Mouse (Mus musculus) heart, adult 11 months (tissue): ENCODE measurements around the gene Slc39a12.
A peak's percentile ranks its signal among the peaks of the same experiment; 100 is the strongest.

ENCODE experiments used
- DNase-seq: peaks from one replicate; pipeline ENCODE4 v3.0.0; 2022

The Slc39a12 gene

GRCm38 (mm10) chr2:14388162-14388561 is at the start of gene Slc39a12:
TSS of gene Slc39a12 (plus strand) at chr2:14388316.
- peak; percentile 29 for DNase-seq

GRCm38 (mm10) chr2:14341652-14342308 is 46.3 kb upstream of the Slc39a12 start:
- peak; percentile 97 for DNase-seq

GRCm38 (mm10) chr2:14342309-14342839 is 45.7 kb upstream of the Slc39a12 start:
- no peak for DNase-seq

GRCm38 (mm10) chr2:14388856-14389255 is 740 bp downstream of the Slc39a12 start:
- peak; percentile 2 for DNase-seq

GRCm38 (mm10) chr2:14390900-14391299 is 2.8 kb downstream of the Slc39a12 start:
- peak; percentile 5 for DNase-seq

- peak; percentile 9 for DNase-seq
Measured at GRCm38 (mm10) chr2:14403000-14403399, 14.9 kb downstream of the Slc39a12 start.

GRCm38 (mm10) chr2:14428987-14429386 is 40.9 kb downstream of the Slc39a12 start:
- DNase-seq = no peak

- no peak for DNase-seq
Measured at GRCm38 (mm10) chr2:14447322-14447721, 59.2 kb downstream of the Slc39a12 start.

- no peak for DNase-seq
Measured at GRCm38 (mm10) chr2:14450866-14451265, 62.8 kb downstream of the Slc39a12 start.

GRCm38 (mm10) chr2:14454946-14455631 is 67.0 kb downstream of the Slc39a12 start:
- no peak for DNase-seq

- DNase-seq = no peak
Measured at GRCm38 (mm10) chr2:14464438-14464837, 76.3 kb downstream of the Slc39a12 start.

- DNase-seq = no peak
Measured at GRCm38 (mm10) chr2:14494132-14494531, 106.0 kb downstream of the Slc39a12 start.

- DNase-seq = peak; percentile 46
Measured at GRCm38 (mm10) chr2:14496150-14496549, 108.0 kb downstream of the Slc39a12 start.

- no peak for DNase-seq
Measured at GRCm38 (mm10) chr2:14502482-14502881, 114.4 kb downstream of the Slc39a12 start.

- no peak for DNase-seq
Measured at GRCm38 (mm10) chr2:14518237-14518636, 130.1 kb downstream of the Slc39a12 start.

- no peak for DNase-seq
Measured at GRCm38 (mm10) chr2:14534325-14535077, 146.4 kb downstream of the Slc39a12 start.

GRCm38 (mm10) chr2:14535246-14535671 is 147.1 kb downstream of the Slc39a12 start:
- DNase-seq = no peak

- no peak for DNase-seq
Measured at GRCm38 (mm10) chr2:14537781-14538180, 149.7 kb downstream of the Slc39a12 start.

GRCm38 (mm10) chr2:14543355-14543754 is 155.2 kb downstream of the Slc39a12 start:
- DNase-seq = no peak

GRCm38 (mm10) chr2:14543773-14544172 is 155.7 kb downstream of the Slc39a12 start:
- DNase-seq = no peak
